Mouse (Mus musculus) MEL (cell line): Measurements from ENCODE around the gene Gm5868. TPM values are rescaled to one million over a fixed set of nuclear protein-coding genes. Genes with fewer than 3 reads are reported as not detected.
"Not testable (repeated sequence)": the region's sequence is repeated elsewhere in the genome, so short reads cannot be mapped to it uniquely, and the experiment has no call there.

Source experiments
- DNase-seq: peaks from one replicate; pipeline ENCODE4 v3.0.0; 2011; ENCODE audit warnings: low read depth, low spot score
- H3K27ac ChIP-seq: 2 replicates; pipeline ENCODE4 v1.5.1; 2012; ENCODE audit warnings: low read depth, mild to moderate bottlenecking, control low read depth, low read length, moderate library complexity; ENCODE audit not compliant: control insufficient read depth
- H3K27me3 ChIP-seq, 2 experiments: fragments of 150-350 bp in 1 of 2; sonication (generic) in 1 of 2; 2 replicates each; pipeline ENCODE4 v1.6.1; 2012; ENCODE audit warnings: low read length in 2 of 2, mild to moderate bottlenecking in 2 of 2, improper control_type of control experiment in 1 of 2, moderate library complexity in 1 of 2; ENCODE audit not compliant: insufficient read depth in 2 of 2, control insufficient read depth in 1 of 2
- H3K36me3 ChIP-seq, 2 experiments: 2 replicates each; pipeline ENCODE4 v1.6.1; 2012 to 2014; ENCODE audit warnings: low read length in 2 of 2, improper control_type of control experiment in 1 of 2, inconsistent platforms in 1 of 2, mild to moderate bottlenecking in 1 of 2; ENCODE audit not compliant: insufficient read depth in 2 of 2, control insufficient read depth in 1 of 2
- H3K4me1 ChIP-seq, 2 experiments: fragments of 150-350 bp in 1 of 2; sonication (generic) in 1 of 2; 2 replicates each; pipeline ENCODE4 v1.6.1; 2012; ENCODE audit warnings: low read length in 2 of 2, improper control_type of control experiment in 1 of 2, mild to moderate bottlenecking in 1 of 2; ENCODE audit not compliant: insufficient read depth in 2 of 2, control insufficient read depth in 1 of 2
- H3K4me3 ChIP-seq, 2 experiments: fragments of 150-350 bp in 1 of 2; sonication (generic) in 1 of 2; 2 replicates each; pipeline ENCODE4 v1.5.1; 2012; ENCODE audit warnings: low read depth in 2 of 2, low read length in 2 of 2, mild to moderate bottlenecking in 2 of 2, moderate library complexity in 2 of 2, control low read depth in 1 of 2, improper control_type of control experiment in 1 of 2; ENCODE audit not compliant: control insufficient read depth in 1 of 2, insufficient read depth in 1 of 2
- H3K79me2 ChIP-seq: 2 replicates; pipeline ENCODE4 v1.6.1; 2012; ENCODE audit warnings: mild to moderate bottlenecking, low read length, moderate library complexity; ENCODE audit not compliant: control insufficient read depth, poor library complexity, insufficient read depth
- H3K9ac ChIP-seq: 2 replicates; pipeline ENCODE4 v1.6.1; 2012; ENCODE audit warnings: low read depth, mild to moderate bottlenecking, control low read depth, low read length, moderate library complexity; ENCODE audit not compliant: control insufficient read depth, poor library complexity, severe bottlenecking
- H3K9me3 ChIP-seq: fragments of 150-350 bp; sonication (generic); replicated peaks from 2 replicates; pipeline ENCODE4 v1.6.1; 2012; ENCODE audit warnings: mild to moderate bottlenecking, low read length, improper control_type of control experiment, moderate library complexity; ENCODE audit not compliant: insufficient read depth
- CTCF ChIP-seq, 3 experiments: IDR thresholded peaks in 2 of 3; conservative IDR thresholded peaks in 1 of 3; 2 replicates each; pipeline ENCODE4 v1.5.1; 2011 to 2012; ENCODE audit warnings: low read length in 3 of 3, low read depth in 2 of 3, mild to moderate bottlenecking in 2 of 3, improper control_type of control experiment in 1 of 3, inconsistent platforms in 1 of 3, mixed read lengths in 1 of 3, moderate library complexity in 1 of 3; ENCODE audit not compliant: control insufficient read depth in 1 of 3, insufficient read depth in 1 of 3, poor library complexity in 1 of 3, severe bottlenecking in 1 of 3
- RAD21 ChIP-seq: IDR thresholded peaks from 2 replicates; pipeline ENCODE4 v1.6.1; 2011; ENCODE audit warnings: mild to moderate bottlenecking, low read depth, low read length, improper control_type of control experiment
- SMC3 ChIP-seq: IDR thresholded peaks from 2 replicates; pipeline ENCODE4 v1.6.1; 2011; ENCODE audit warnings: low read depth, low read length, improper control_type of control experiment
- polyA plus RNA-seq, 2 experiments: library from polyadenylated mRNA; stranded (reverse) in 1 of 2; unstranded in 1 of 2; fragments of >175 nt in 1 of 2; fragments of >200 nt in 1 of 2; gene quantifications; 2 replicates each; pipeline versions ENCODE4 v1.2.1 to v1.2.4; 2012; ENCODE audit warnings: low replicate concordance in 2 of 2, low read depth in 1 of 2; ENCODE audit not compliant: insufficient read length in 2 of 2, insufficient read depth in 1 of 2, missing spikeins in 1 of 2
- total RNA-seq: library from RNA; depleted of rRNA; stranded (reverse); fragments of 300-350 nt; gene quantifications from 2 replicates; pipeline ENCODE4 v1.2.3, GENCODE M21; 2012

Gm5868 gene
- total and polyA plus RNA-seq, 3 experiments: not detected

DNA sequence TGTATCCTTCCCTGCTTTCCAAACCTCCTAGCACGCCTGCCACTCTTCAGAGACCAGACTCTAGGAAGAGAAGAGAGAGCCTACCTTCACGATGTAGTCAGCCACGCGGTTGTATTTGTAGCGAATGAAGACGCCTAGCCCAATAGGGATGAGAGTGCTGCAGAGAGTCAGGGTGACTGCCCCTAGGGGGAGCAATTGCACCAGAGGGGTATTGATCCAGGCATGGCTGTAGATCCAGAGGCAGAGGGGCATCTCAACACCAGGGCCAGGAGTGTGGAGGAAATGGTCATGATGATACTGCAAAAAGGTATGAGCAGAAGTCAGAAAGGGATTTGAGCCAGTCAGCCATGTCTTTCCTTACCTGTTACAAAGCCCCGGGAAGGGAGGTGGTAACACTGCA, 1.2 kb downstream of the Gm5868 start:
- TF ChIP-seq SMC3: peak; percentile 27; the same call in 1 of the 2 replicates
- TF ChIP-seq CTCF (IDR thresholded peaks at IDR 0.05 in 2 of 3, conservative IDR thresholded peaks at IDR 0.05 in 1 of 3; ENCODE audit: control insufficient read depth in 1 of 3, insufficient read depth in 1 of 3, low read depth in 2 of 3, low read length in 3 of 3, poor library complexity in 1 of 3, severe bottlenecking in 1 of 3): peak in 2 of 3 experiments; percentile 27 to 35; a peak in 4 of 6 replicates
- TF ChIP-seq RAD21: peak; percentile 5
- not testable (repeated sequence) for H3K9me3 ChIP-seq, DNase-seq, H3K36me3 ChIP-seq, H3K27me3 ChIP-seq, H3K4me3 ChIP-seq, H3K4me1 ChIP-seq, H3K79me2 ChIP-seq, H3K9ac ChIP-seq, H3K27ac ChIP-seq

DNA sequence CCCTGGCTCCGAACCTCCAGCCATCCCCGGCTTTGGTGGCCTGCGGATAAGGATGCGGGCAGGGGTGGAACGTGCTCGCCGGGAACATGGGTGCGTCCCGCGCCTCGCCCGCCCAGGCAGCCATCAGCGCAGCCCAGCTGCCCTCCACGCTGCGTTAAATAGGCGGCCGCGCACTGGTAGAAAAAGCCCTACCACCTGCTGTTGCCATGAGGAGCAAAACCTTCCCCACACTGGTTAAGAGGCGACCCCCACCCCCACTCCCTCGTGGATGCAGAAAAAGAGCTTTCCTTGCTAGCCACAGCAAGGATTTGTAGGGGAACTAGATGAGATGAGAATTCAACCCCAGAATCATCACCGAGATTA, 6.4 kb downstream of the Gm5868 start, which contains the start of gene Zar1:
Gene Zar1, minus strand, starts transcription at position 285 of the 363 bp plus-strand sequence.
- not testable (repeated sequence) for H3K79me2 ChIP-seq, H3K27ac ChIP-seq, H3K36me3 ChIP-seq, H3K27me3 ChIP-seq, H3K4me1 ChIP-seq, DNase-seq, H3K9me3 ChIP-seq, H3K4me3 ChIP-seq, H3K9ac ChIP-seq

GRCm38 (mm10) chr5:72580088-72580969, 7.0 kb downstream of the Gm5868 start:
- not testable (repeated sequence) for H3K79me2 ChIP-seq, H3K27ac ChIP-seq, H3K4me3 ChIP-seq, H3K9me3 ChIP-seq, H3K27me3 ChIP-seq, DNase-seq, H3K36me3 ChIP-seq, H3K9ac ChIP-seq, H3K4me1 ChIP-seq

DNA sequence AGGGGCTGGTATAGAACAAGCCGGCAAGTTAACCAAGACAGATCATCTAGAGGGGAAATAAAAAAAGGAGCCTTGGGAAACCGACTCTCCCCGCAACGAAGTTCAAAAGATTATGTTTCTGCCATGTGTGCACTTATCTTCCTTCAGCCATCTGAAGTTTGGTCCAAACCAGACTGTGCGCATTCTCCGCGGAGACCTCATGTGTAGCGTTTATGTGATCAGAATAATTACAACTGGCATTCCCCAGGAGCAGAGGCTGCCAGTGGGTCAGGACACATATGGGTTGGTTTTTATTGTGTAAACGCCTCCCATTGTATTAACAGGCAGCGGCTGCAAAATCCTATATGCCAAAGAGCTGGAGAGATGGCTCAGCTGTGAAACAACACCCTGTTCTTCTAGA, 7.8 kb downstream of the Gm5868 start:
- H3K79me2 ChIP-seq, H3K4me3 ChIP-seq, H3K27ac ChIP-seq, H3K9ac ChIP-seq, H3K27me3 ChIP-seq, H3K9me3 ChIP-seq, DNase-seq, H3K4me1 ChIP-seq, H3K36me3 ChIP-seq: not testable (repeated sequence)
